Mouse (Mus musculus) limb, embryonic 15.5 days (tissue): Measurements from ENCODE around the gene Gpr83. TPM values are rescaled to one million over a fixed set of nuclear protein-coding genes. Genes with fewer than 3 reads are reported as not detected.
"Not testable (repeated sequence)": the region's sequence is repeated elsewhere in the genome, so short reads cannot be mapped to it uniquely, and the experiment has no call there.

ENCODE experiments used
- ATAC-seq: fragments of 200-750 bp; cut with Nextera tagmentation; 2 replicates; pipeline ENCODE4 v1.8.0; 2017; ENCODE audit warnings: low read depth, moderate TSS enrichment; ENCODE audit not compliant: insufficient number of reproducible peaks, low FRiP score, low TSS enrichment
- H3K27ac ChIP-seq: fragments of 300-500 bp; sonication (generic); 2 replicates; pipeline ENCODE4 v1.5.1; 2015; ENCODE audit warnings: moderate library complexity, mild to moderate bottlenecking, inconsistent platforms
- H3K27me3 ChIP-seq: fragments of 300-500 bp; sonication (generic); 2 replicates; pipeline ENCODE4 v1.6.1; 2015; ENCODE audit warnings: inconsistent platforms
- H3K36me3 ChIP-seq: fragments of 300-500 bp; sonication (generic); 2 replicates; pipeline ENCODE4 v1.6.1; 2015; ENCODE audit warnings: inconsistent platforms
- H3K4me1 ChIP-seq: fragments of 300-500 bp; sonication (generic); 2 replicates; pipeline ENCODE4 v1.6.1; 2015; ENCODE audit warnings: inconsistent platforms
- H3K4me2 ChIP-seq: fragments of 300-500 bp; sonication (generic); 2 replicates; pipeline ENCODE4 v1.6.1; 2015; ENCODE audit warnings: mild to moderate bottlenecking, inconsistent platforms
- H3K4me3 ChIP-seq: fragments of 300-500 bp; sonication (generic); 2 replicates; pipeline ENCODE4 v1.5.1; 2015; ENCODE audit warnings: mild to moderate bottlenecking, inconsistent platforms
- H3K9ac ChIP-seq: fragments of 300-500 bp; sonication (generic); 2 replicates; pipeline ENCODE4 v1.6.1; 2015; ENCODE audit warnings: inconsistent platforms
- H3K9me3 ChIP-seq: fragments of 300-500 bp; sonication (generic); 2 replicates; pipeline ENCODE4 v1.6.1; 2016; ENCODE audit warnings: inconsistent platforms
- WGBS: fragments of 180-500 bp; shearing (Covaris S2); methylation state at CpG from one replicate; pipeline ENCODE4 v1.1.7; 2015; 5-methylcytosine and 5-hydroxymethylcytosine counted together
- polyA plus RNA-seq: library from polyadenylated mRNA; unstranded; fragments of >200 nt; fragmentation: Nextera tagmentation; extraction: Ambion mirVana; gene quantifications from 2 replicates; pipeline ENCODE4 v1.2.1, GENCODE M21; 2015

The Gpr83 gene
- polyA plus RNA-seq, 1 experiment from 2014 or later: 3.3 TPM

DNA sequence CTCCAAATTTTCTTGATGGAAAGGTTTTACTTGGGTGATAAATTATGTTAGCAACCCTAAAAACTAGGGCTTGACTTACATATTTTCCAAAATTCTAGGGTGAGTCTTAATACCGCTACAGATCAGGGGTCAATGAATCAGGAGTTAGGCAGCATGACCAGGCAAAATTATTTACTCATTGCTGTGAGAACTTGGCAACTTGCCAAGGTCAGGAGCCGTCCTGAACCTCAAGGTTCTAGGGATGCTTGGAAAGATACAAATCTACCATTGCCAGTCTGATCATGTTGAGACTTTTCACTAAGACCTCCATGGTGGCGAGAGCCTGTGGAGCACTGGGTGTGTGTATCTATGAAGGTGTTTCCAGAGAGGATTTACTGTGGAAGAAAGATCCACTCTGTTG is 11.5 kb downstream of the Gpr83 start:
- no peaks in the 10 kb centered on the region for H3K9me3 ChIP-seq
- H3K36me3 ChIP-seq: no peaks in the 10 kb centered on the region
- H3K9ac ChIP-seq: no peak overlapping the region
- 65% methylated on average over 3 of the region's 3 CpGs for WGBS
- no peak overlapping the region for H3K4me3 ChIP-seq
- peaks cover 11% of the 10 kb centered on the region for H3K27me3 ChIP-seq
- H3K4me2 ChIP-seq: no peak overlapping the region
- peaks cover 9% of the 10 kb centered on the region; the same call in 1 of the 2 replicates for H3K4me1 ChIP-seq
- H3K27ac ChIP-seq: no peak overlapping the region
- ATAC-seq: no peak

DNA sequence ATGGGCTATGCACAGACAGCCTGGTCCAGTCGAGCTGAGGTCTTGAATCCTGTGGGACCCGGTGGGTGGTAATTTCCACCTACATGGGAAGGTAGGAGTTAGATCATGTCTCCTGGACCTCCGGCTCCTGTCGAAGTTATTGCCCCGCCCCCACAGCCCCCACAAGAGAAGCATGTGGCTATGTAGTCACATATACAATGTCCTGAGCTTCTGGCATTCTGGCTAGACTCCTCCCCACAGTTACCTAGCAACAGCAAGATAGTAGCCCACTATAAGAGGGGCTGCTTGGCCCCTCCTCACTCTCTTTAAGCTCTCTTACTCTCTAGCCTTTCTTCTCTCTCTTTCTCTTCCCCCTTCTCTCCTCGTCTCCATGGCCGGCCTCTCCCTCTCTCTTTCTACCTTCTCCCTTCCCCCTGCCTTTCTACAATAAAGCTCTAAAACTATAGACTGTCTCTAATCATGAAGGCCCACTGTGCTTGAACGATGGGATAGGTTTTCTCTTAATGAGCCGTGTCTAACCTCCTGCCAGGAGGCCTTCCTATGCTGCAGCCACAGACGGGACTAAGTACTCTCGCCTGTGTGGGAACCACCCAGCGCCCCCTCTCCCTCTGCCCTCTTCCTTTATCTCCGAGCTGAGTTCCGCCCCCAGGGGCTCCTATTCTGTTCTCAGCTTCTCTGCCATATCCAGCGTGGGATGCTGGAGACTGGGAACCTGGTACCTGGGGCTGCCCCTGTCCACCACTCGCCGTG is 12.3 kb downstream of the Gpr83 start:
- ATAC-seq: no peak
- Histone ChIP-seq H3K9ac (no peak overlapping the region), H3K9me3 (no peaks in the 10 kb centered on the region), H3K4me1 (peaks cover 9% of the 10 kb centered on the region; the same call in 1 of the 2 replicates), H3K27me3 (peaks cover 6% of the 10 kb centered on the region; the same call in 1 of the 2 replicates), H3K4me3 (no peak overlapping the region), H3K27ac (no peak overlapping the region), H3K36me3 (no peaks in the 10 kb centered on the region), H3K4me2 (no peak overlapping the region)
- WGBS: 47% methylated on average over 17 of the region's 17 CpGs

DNA sequence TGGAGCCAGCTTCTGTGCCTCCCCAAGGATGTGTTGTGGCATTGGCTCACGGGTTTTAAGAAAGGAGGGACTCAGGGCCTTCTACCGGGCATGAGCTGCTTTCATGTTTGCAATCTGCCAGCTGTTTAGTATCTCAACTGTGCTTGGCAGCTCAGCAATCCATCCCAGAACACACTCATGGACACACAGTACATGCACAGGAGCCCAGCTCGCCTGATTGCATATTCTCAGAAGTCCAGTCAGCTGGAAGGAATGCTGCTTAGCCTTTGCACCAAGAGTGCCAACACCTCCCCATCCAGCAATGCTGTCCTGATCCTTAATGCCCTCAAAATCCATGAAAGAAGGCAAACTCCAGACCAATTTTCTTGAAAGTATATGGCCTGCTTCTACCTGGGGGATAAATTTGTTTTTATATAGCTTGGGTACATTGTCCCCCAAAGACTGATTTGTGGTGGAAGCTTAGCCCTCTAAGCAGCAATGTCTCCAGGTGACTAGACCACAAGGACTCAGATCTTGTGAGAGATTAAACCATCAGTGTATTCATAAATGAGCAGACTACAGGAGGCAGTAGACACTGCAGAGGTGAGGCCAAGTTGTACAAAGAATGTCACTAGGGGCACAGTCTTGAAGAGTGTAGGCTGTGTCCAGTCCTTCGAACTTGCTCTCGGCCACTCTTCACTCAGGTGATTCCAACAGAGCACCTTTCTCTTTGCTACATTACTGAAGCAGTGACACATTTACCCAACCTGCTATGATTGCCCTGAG is 15.9 kb downstream of the Gpr83 start:
- whole genome bisulfite sequencing: 78% methylated on average over 5 of the region's 5 CpGs
- peaks cover 9% of the 10 kb centered on the region; the same call in 1 of the 2 replicates for H3K4me1 ChIP-seq
- ATAC-seq: no peak
- no peak overlapping the region for H3K4me3 ChIP-seq
- no peak overlapping the region for H3K4me2 ChIP-seq
- no peak overlapping the region for H3K9ac ChIP-seq
- H3K36me3 ChIP-seq: no peaks in the 10 kb centered on the region
- no peak overlapping the region for H3K27ac ChIP-seq
- no peaks in the 10 kb centered on the region for H3K9me3 ChIP-seq
- H3K27me3 ChIP-seq: no peaks in the 10 kb centered on the region

DNA sequence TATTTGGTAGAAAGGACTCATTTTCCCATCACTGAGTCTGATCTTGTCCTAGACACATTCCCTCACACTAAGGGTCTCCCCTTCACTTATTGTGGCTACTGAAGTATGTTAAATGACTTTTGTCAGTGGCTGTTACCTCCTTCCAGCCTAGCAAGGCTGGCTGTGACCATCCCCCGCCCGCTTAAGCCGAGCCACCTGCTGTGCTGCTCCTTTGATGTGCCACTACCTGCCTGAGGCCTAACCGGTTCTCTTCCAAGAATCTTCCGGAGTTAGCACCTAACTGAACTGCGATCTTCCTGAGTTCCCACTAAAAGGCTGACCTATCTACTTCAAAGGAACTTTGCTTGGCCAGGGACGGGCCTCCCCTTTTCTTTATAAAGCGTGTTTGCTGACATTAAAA is 16.6 kb downstream of the Gpr83 start:
- H3K4me2 ChIP-seq, H3K9ac ChIP-seq, H3K27me3 ChIP-seq, H3K36me3 ChIP-seq, H3K27ac ChIP-seq, H3K4me1 ChIP-seq, H3K4me3 ChIP-seq, H3K9me3 ChIP-seq, ATAC-seq: not testable (repeated sequence)
- 16% methylated on average over 8 of the region's 8 CpGs for WGBS

DNA sequence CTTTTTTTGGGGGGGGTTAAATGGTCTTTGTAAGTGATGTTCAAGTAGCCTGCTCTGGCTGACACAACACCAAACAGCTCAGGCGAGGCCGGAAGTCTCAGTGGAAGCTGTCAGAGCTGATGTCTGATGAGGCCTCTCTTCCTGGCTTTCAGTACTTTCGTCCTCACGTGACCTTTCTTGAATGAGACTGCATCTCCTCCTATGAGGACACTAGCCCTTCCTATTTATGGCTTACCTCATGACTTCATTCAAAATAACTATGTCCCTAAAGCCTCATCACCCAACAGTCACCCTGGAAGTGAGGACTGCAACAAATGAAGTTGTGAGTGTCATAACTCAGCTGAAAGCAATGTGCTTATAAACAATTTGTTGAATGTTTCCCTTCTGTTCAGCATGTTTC is 24.6 kb downstream of the Gpr83 start:
- no peaks in the 10 kb centered on the region for H3K27me3 ChIP-seq
- H3K27ac ChIP-seq: no peak overlapping the region
- ATAC-seq: no peak
- H3K9me3 ChIP-seq: no peaks in the 10 kb centered on the region
- 68% methylated on average over 4 of the region's 4 CpGs for WGBS
- no peaks in the 10 kb centered on the region for H3K4me1 ChIP-seq
- H3K4me2 ChIP-seq: no peak overlapping the region
- H3K4me3 ChIP-seq: no peak overlapping the region
- no peaks in the 10 kb centered on the region for H3K36me3 ChIP-seq
- H3K9ac ChIP-seq: no peak overlapping the region

DNA sequence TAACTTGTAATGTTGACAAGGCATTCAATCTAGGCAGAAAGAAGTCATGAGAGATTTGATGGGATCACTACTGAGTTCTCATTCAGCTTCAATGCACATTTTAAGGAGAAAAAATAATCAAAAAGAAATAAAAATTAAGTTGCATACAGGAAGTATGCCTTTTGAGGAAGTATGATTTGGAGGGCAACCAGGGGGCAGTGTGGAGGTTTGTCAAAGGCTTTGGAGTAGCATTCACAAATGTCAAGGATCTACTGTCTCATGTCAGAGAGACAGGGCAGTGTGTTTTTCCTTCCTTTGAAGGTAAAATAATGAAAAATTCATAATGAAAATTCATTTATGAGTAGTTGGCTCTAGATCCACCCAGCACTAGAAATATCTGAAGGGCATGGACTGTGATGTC is 25.1 kb downstream of the Gpr83 start:
- H3K4me1 ChIP-seq: no peaks in the 10 kb centered on the region
- H3K9me3 ChIP-seq: no peaks in the 10 kb centered on the region
- no peak overlapping the region for H3K4me2 ChIP-seq
- no peak for ATAC-seq
- H3K9ac ChIP-seq: no peak overlapping the region
- H3K36me3 ChIP-seq: no peaks in the 10 kb centered on the region
- H3K27me3 ChIP-seq: no peaks in the 10 kb centered on the region
- no peak overlapping the region for H3K4me3 ChIP-seq
- no peak overlapping the region for H3K27ac ChIP-seq

DNA sequence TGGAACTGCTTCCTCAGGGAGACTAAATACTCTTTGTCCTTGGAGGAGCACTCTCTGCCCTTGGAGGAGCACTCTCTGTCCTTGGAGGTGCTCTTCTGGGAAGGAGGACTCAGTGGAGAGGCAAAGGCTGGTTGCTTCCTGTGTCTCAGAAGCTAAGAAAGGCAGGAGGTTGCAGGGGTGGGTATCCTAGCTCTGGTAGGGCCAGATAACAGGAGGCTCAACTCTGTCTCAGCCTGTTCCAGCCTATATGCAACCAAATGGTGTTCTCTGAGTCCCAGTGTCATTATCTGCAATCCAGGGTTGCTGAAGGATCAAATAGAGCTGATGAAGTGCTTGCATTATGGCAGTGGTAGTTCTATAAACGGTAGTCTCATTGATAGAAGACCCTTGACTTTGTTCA is 25.9 kb downstream of the Gpr83 start:
- Histone ChIP-seq H3K9me3 (no peaks in the 10 kb centered on the region), H3K27me3 (no peaks in the 10 kb centered on the region), H3K9ac (no peak overlapping the region), H3K4me2 (no peak overlapping the region), H3K4me1 (no peaks in the 10 kb centered on the region), H3K27ac (no peak overlapping the region), H3K36me3 (no peaks in the 10 kb centered on the region), H3K4me3 (no peak overlapping the region)
- WGBS: 80% methylated on average over 1 of the region's 1 CpGs
- ATAC-seq: no peak

DNA sequence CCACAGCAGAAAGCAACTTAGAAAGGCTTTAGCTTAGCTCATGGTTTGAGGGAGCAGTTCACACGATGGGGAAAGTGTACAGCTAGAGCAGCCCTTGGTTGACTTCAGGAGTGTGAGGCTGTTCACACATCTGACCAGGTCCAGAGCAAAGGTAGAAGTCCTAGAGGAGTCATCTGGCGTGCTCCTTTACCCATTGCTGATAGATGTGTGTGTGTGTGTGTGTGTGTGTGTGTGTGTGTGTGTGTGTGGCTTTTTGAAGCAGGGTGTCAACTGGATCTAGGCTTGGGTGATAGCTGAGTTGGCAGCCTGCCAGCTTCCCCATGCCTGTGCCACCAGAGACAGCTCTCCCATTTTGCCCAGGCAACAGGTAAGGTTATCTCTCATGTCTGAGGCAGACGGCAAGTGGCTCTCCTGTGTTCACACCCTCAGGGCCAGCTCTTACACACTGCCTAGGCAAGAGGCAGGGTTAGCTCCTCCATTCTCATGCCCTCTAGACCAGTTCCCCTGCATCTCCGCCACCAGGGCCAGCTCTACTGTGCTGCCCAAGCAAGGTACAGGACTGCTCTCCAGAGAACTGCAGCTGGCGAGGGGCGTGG is 27.9 kb downstream of the Gpr83 start:
- H3K9me3 ChIP-seq: no peaks in the 10 kb centered on the region
- no peak overlapping the region for H3K9ac ChIP-seq
- H3K4me1 ChIP-seq: no peaks in the 10 kb centered on the region
- H3K27ac ChIP-seq: no peak overlapping the region
- H3K27me3 ChIP-seq: no peaks in the 10 kb centered on the region
- no peaks in the 10 kb centered on the region for H3K36me3 ChIP-seq
- H3K4me2 ChIP-seq: no peak overlapping the region
- no peak overlapping the region for H3K4me3 ChIP-seq
- no peak for ATAC-seq
- WGBS: 82% methylated on average over 6 of the region's 6 CpGs

DNA sequence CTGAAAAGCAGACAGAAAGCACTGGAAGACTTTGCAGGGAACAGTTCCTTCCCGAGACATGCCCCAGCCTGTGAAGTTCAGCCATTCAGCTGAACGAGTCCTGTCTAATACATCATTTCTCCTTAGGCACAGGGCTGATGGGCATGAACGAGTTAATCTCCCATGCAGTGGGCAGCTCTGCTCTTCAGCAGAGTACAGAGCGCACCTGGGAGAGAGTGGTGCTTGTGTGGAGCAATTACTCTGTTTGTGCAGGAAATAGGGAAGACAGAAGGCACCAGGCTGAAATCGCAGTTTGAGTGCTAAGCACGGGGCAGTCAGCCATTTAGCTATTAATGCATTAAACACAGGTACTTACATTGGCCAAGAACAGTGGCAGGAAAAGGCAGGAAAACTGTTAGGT is 28.7 kb downstream of the Gpr83 start:
- ATAC-seq: no peak
- no peaks in the 10 kb centered on the region for H3K36me3 ChIP-seq
- 54% methylated on average over 6 of the region's 6 CpGs for WGBS

DNA sequence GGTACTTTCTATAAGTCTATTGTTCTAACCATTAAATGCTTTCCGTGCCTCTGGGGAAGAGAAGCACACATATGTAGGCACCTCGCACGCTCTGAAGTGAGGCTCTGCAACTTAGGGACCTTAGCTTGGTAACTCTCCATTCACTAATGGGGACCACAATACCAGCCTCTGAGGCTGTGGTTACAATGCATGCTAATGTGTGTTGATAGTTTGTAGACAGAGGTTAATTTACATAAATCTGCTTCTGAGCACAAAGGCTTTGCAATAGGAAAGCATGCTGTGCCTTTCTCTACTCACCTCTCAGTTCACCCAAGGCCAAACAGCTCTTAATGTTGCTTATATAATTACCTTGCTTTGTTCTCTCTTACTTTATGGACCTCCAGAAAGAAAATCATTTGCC is 30.7 kb downstream of the Gpr83 start:
- ATAC-seq: no peak
- 84% methylated on average over 3 of the region's 3 CpGs for WGBS

More for the DNA sequence above, 28.7 kb downstream of the Gpr83 start:
- no peaks in the 10 kb centered on the region for H3K27me3 ChIP-seq
- no peak overlapping the region for H3K9ac ChIP-seq
- no peaks in the 10 kb centered on the region for H3K9me3 ChIP-seq
- H3K4me1 ChIP-seq: no peaks in the 10 kb centered on the region
- H3K27ac ChIP-seq: no peak overlapping the region
- no peak overlapping the region for H3K4me3 ChIP-seq
- H3K4me2 ChIP-seq: no peak overlapping the region

DNA sequence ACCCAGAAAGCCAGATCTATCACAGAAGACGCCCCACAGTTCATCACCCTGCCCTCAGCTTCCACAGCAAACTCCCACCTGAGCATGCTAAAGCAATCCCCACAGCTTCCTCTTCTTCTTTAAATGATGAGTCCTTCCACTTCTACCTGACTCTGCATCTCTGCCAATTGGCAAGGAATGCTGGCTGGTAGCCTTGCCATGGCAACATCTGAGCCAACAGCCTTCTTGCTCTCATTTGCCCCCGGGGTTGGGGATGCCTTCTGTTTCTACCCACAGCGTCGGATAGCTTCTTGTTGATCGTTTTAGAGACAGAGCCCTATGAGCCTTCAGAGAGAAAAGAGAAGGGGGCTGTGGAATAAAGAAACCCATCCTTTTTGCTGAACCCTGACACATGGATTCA is 31.9 kb downstream of the Gpr83 start:
- WGBS: 63% methylated on average over 5 of the region's 5 CpGs
- no peaks in the 10 kb centered on the region; the same call in 1 of the 2 replicates for H3K4me1 ChIP-seq
- H3K9me3 ChIP-seq: no peaks in the 10 kb centered on the region
- no peak overlapping the region for H3K4me3 ChIP-seq
- H3K36me3 ChIP-seq: no peaks in the 10 kb centered on the region
- no peaks in the 10 kb centered on the region for H3K27me3 ChIP-seq
- no peak for ATAC-seq
- H3K9ac ChIP-seq: no peak overlapping the region
- no peak overlapping the region for H3K4me2 ChIP-seq
- no peak overlapping the region for H3K27ac ChIP-seq

More for the DNA sequence above, 30.7 kb downstream of the Gpr83 start:
- Histone ChIP-seq H3K4me3 (no peak overlapping the region), H3K9me3 (no peaks in the 10 kb centered on the region), H3K36me3 (no peaks in the 10 kb centered on the region), H3K27ac (no peak overlapping the region), H3K4me1 (no peaks in the 10 kb centered on the region), H3K4me2 (no peak overlapping the region), H3K9ac (no peak overlapping the region), H3K27me3 (no peaks in the 10 kb centered on the region)

DNA sequence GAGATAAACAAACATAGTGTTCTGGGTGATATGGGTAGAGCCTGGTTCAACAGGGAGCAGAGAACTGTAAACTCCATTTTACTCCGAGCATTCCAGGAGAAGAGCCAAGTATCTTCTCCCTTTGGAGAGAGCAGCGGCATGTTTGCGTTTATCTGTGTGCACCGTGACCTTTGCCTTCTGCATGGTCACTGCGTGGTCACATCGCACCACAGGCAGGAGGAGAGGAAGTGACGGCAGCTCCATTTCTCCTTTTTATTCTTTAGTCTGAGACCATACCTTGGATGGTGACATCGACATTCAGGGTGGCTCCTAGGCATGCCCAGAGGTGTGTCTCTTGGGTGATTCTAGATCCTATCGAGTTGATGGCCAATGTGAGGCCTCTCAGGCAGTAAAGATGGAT is 33.4 kb downstream of the Gpr83 start:
- Histone ChIP-seq H3K27ac (no peak overlapping the region), H3K4me2 (no peak overlapping the region), H3K4me1 (peaks cover 3% of the 10 kb centered on the region; the same call in 1 of the 2 replicates), H3K9ac (no peak overlapping the region), H3K27me3 (no peaks in the 10 kb centered on the region), H3K4me3 (no peak overlapping the region), H3K9me3 (no peaks in the 10 kb centered on the region), H3K36me3 (no peaks in the 10 kb centered on the region)
- no peak for ATAC-seq
- 91% methylated on average over 9 of the region's 9 CpGs for whole genome bisulfite sequencing
